Mouse (Mus musculus) midbrain, embryonic 11.5 days (tissue): Measurements from ENCODE around the gene Ruvbl1. TPM values are rescaled to one million over a fixed set of nuclear protein-coding genes. Genes with fewer than 3 reads are reported as not detected.
A peak's percentile ranks its signal among the peaks of the same experiment; 100 is the strongest.

ENCODE experiments used
- ATAC-seq: fragments of 200-750 bp; cut with Nextera tagmentation; 2 replicates; pipeline ENCODE4 v1.8.0; 2017; ENCODE audit warnings: moderate TSS enrichment, moderate library complexity; ENCODE audit not compliant: low FRiP score
- DNase-seq: peaks from one replicate; pipeline ENCODE4 v3.0.0; 2015; ENCODE audit warnings: low spot score; ENCODE audit errors: missing footprints
- H3K27ac ChIP-seq: fragments of 300-500 bp; sonication (generic); 2 replicates; pipeline ENCODE4 v1.5.1; 2014; ENCODE audit warnings: low read depth, low read length
- H3K27me3 ChIP-seq: fragments of 300-500 bp; sonication (generic); 2 replicates; pipeline ENCODE4 v1.6.1; 2014; ENCODE audit warnings: mild to moderate bottlenecking, low read length, moderate library complexity, mixed read lengths; ENCODE audit not compliant: control insufficient read depth, insufficient read depth
- H3K36me3 ChIP-seq: fragments of 300-500 bp; sonication (generic); 2 replicates; pipeline ENCODE4 v1.6.1; 2014; ENCODE audit warnings: mild to moderate bottlenecking, low read length, moderate library complexity, mixed read lengths; ENCODE audit not compliant: control insufficient read depth, insufficient read depth
- H3K4me1 ChIP-seq: fragments of 300-500 bp; sonication (generic); 2 replicates; pipeline ENCODE4 v1.6.1; 2014; ENCODE audit warnings: low read length; ENCODE audit not compliant: control insufficient read depth, insufficient read depth
- H3K4me2 ChIP-seq: fragments of 300-500 bp; sonication (generic); 2 replicates; pipeline ENCODE4 v1.6.1; 2014; ENCODE audit warnings: mild to moderate bottlenecking, moderate library complexity
- H3K4me3 ChIP-seq: fragments of 300-500 bp; sonication (generic); 2 replicates; pipeline ENCODE4 v1.5.1; 2014; ENCODE audit warnings: low read depth, low read length
- H3K9ac ChIP-seq: fragments of 300-500 bp; sonication (generic); 2 replicates; pipeline ENCODE4 v1.6.1; 2014; ENCODE audit warnings: low read length
- H3K9me3 ChIP-seq: fragments of 300-500 bp; sonication (generic); 2 replicates; pipeline ENCODE4 v1.6.1; 2016; ENCODE audit warnings: low read length; ENCODE audit not compliant: control insufficient read depth
- WGBS: fragments of 180-500 bp; shearing (Covaris S2); extraction: QIAGEN DNeasy Blood & Tissue Kit; methylation state at CpG from one replicate; pipeline ENCODE4 v1.1.7; 2014; 5-methylcytosine and 5-hydroxymethylcytosine counted together
- polyA plus RNA-seq: library from polyadenylated mRNA; unstranded; fragments of >200 nt; fragmentation: Nextera tagmentation; extraction: Ambion mirVana; gene quantifications from 2 replicates; pipeline ENCODE4 v1.2.1, GENCODE M21; 2014

Gene Ruvbl1
- polyA plus RNA-seq, 1 experiment from 2014 or later, result 164 TPM

DNA sequence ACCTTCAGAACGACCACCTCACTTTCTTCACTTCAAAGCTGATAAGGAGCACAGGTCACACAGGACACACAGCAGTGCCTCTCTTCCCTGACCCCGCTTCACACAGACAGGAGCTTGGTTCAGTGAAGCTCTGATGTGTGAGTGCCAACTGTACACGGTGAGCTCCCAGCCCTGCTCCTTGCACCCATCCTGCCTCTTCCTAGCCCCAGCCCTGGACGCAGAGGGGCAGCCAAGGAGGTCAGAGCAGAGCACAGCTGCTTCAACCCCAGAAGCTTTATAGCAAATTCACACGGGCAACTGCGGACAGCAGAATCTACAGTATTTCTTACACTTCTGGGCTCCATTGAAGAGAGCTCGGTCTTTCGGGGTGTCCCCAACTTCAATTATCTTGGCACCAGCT, 48.8 kb downstream of the Ruvbl1 start:
- H3K9ac ChIP-seq, result no peak overlapping the region
- no peak overlapping the region for H3K4me2 ChIP-seq
- WGBS, result 92% methylated on average over 8 of the region's 8 CpGs
- H3K4me1 ChIP-seq, result peaks cover 10% of the 10 kb centered on the region
- H3K27me3 ChIP-seq, result no peaks in the 10 kb centered on the region
- no peaks in the 10 kb centered on the region for H3K9me3 ChIP-seq
- no peak overlapping the region for H3K4me3 ChIP-seq
- no peak for DNase-seq
- no peak overlapping the region for H3K27ac ChIP-seq
- peaks cover 43% of the 10 kb centered on the region for H3K36me3 ChIP-seq
- no peak for ATAC-seq

DNA sequence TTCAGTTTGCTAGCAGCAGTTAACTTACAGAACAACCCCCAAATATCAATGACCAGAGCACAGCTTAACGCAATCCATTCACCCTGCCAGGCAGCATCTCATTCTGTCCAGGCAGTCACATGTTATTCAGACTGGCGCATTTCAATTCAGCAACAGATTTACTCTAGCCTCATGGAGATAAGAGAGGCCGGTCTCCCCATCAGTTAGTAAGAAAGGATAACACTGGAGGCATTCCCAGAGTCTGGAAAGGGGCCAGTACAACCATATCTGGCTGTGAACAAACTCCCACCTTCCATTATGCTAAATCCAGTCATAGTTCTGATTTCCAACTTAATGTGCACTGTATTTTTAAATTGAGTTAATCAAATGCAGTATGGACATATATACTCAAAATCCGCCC, 49.3 kb downstream of the Ruvbl1 start:
- Histone ChIP-seq H3K4me3 (no peak overlapping the region), H3K9ac (no peak overlapping the region), H3K27me3 (no peaks in the 10 kb centered on the region), H3K9me3 (no peaks in the 10 kb centered on the region), H3K4me1 (peaks cover 10% of the 10 kb centered on the region), H3K27ac (no peak overlapping the region), H3K4me2 (no peak overlapping the region), H3K36me3 (peaks cover 42% of the 10 kb centered on the region)
- WGBS, result 88% methylated on average over 4 of the region's 4 CpGs
- DNase-seq, result no peak
- no peak for ATAC-seq

DNA sequence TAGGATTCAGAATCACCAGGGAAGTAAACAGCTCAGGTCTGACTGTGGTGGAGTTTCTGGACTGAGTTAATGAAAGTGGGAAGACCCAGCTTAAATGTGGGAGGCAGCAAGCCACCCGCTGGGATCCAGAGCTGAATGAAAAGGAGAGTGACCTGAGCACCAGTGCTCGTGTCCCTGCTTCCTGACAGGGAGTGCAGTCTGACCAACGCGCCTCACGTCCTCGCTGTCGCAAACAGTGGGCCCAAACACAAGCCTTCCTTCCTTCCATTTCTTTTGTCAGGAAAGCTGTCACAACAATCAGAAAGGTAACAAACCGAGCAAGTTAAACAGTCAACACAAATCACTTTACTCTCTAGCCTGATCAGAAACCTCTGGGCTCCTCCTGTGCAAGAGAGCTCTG, 50.8 kb downstream of the Ruvbl1 start:
- no peak overlapping the region for H3K27ac ChIP-seq
- peaks cover 12% of the 10 kb centered on the region for H3K4me1 ChIP-seq
- no peaks in the 10 kb centered on the region for H3K27me3 ChIP-seq
- no peak for ATAC-seq
- H3K4me3 ChIP-seq, result no peak overlapping the region
- no peak overlapping the region for H3K9ac ChIP-seq
- 91% methylated on average over 8 of the region's 8 CpGs for WGBS
- DNase-seq, result no peak
- no peak overlapping the region for H3K4me2 ChIP-seq
- no peaks in the 10 kb centered on the region for H3K9me3 ChIP-seq
- H3K36me3 ChIP-seq, result peaks cover 31% of the 10 kb centered on the region

DNA sequence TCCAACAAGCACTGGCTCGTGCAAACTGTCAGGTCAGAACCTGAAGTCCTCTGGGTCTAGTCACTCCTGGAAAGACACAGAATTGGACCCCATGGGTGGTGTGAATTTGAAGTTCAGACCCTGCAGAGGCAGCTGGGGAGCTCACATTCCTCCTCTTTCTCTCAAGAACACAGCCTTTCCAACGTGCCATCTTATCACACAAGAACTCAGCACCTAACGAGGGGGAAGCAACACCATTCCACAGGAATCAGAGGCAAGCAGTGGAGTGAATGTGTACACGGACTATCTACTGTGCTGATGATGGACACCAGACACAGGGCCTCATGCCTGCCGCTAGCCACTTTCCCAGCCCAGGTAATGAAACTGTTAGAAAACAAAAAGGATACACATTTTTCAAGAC, 51.5 kb downstream of the Ruvbl1 start:
- WGBS, result 75% methylated on average over 5 of the region's 5 CpGs
- Histone ChIP-seq H3K9me3 (no peaks in the 10 kb centered on the region), H3K4me1 (peaks cover 12% of the 10 kb centered on the region), H3K36me3 (peaks cover 31% of the 10 kb centered on the region), H3K27me3 (no peaks in the 10 kb centered on the region), H3K4me3 (no peak overlapping the region), H3K9ac (no peak overlapping the region), H3K4me2 (no peak overlapping the region), H3K27ac (no peak overlapping the region)
- no peak for ATAC-seq
- DNase-seq, result no peak

DNA sequence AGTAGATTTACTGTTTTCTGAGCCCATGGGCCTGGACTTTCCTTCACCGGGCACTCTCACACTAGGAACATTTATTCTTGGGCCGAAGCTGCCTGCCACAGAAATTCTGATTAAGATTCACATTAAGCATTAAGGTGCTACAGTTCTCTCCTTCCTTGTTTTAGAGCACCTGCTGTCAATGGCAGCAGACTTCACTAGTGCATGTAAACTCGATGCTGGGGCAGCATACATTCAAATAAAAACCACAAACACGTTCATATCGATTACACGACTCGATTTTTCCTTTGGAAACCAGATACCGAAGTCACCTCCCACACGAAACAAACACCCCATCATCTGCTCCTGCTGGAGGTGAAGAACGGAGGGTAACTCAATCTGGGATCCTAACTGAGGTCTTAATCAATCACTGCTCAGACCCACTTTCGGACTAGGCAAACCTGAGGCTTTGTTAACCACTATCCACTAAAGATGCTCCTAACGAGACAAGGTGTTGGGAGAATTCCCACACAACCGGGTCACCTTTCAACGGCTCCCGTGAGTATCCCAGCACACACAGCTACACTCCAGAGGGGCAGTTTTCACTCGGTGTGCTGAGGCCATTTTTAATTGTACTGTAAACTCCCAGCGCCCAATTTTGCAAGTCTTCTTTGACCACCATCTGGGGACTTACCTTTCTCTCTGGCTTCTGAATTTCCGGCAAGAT, 52.6 kb downstream of the Ruvbl1 start:
- Histone ChIP-seq H3K9ac (peak overlapping the region; percentile 93), H3K4me2 (peak overlapping the region; percentile 77), H3K27me3 (no peaks in the 10 kb centered on the region), H3K27ac (peak overlapping the region; percentile 42; the same call in 1 of the 2 replicates), H3K9me3 (no peaks in the 10 kb centered on the region), H3K36me3 (peaks cover 21% of the 10 kb centered on the region), H3K4me1 (peaks cover 12% of the 10 kb centered on the region), H3K4me3 (peak overlapping the region; percentile 87)
- WGBS, result 20% methylated on average over 18 of the region's 18 CpGs
- peak; percentile 91 for DNase-seq
- no peak for ATAC-seq

DNA sequence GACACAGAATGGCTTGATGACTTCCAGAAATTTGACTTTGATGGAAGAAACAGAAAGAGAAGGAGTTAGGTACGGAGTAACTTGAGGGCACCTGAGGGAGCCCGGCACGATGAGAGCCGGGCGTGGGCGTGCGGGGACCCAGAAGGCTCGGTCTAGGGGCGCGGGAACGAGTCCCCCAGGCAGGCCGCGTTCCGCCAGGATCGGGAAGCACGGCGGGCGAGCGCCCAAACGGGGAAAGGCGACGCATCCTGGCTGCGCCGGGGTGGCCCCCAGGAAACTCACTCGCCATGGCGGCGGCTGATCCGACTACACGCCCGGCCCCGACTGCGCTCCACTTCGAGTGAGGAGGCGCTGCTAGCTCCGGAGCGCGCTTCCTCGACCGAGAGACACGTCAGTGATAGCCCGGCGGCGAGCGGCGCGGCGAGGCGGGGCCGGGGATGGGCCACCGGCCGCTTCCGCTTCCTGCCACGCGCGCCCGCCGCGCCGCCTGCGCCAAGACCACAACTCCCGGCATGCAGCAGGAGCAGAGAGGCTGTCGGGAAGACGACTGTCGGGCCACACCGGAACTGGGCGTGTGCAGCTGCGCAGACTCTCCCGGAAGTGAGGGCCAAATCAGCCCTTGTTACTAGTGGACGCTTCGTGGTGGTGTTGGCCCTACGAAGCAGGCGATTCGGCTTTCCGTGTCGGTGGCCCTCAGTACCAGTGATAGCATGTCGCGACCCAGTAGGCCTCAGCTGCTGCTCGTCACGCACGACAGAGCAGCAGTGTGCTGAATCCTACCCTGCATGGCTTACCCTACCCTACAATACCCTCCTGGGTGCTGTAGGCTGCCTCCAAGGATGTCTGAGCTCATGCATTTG, 53.4 kb downstream of the Ruvbl1 start, which contains the start of gene Sec61a1:
Gene Sec61a1 (minus strand): TSS at position 502 of the 860 bp plus-strand sequence.
- Histone ChIP-seq H3K27ac (peak within 1 kb of the TSS; percentile 70), H3K4me3 (peak within 1 kb of the TSS; percentile 87), H3K9ac (peak within 1 kb of the TSS; percentile 93), H3K4me2 (peak within 1 kb of the TSS; percentile 77), H3K4me1 (peaks cover 12% of the 10 kb centered on the region), H3K36me3 (peaks cover 21% of the 10 kb centered on the region), H3K9me3 (no peaks in the 10 kb centered on the region), H3K27me3 (no peaks in the 10 kb centered on the region)
- ATAC-seq, result peak; percentile 98
- DNase-seq, result peak; percentile 99
- WGBS, result under 1% methylated on average over 62 of the region's 80 CpGs

DNA sequence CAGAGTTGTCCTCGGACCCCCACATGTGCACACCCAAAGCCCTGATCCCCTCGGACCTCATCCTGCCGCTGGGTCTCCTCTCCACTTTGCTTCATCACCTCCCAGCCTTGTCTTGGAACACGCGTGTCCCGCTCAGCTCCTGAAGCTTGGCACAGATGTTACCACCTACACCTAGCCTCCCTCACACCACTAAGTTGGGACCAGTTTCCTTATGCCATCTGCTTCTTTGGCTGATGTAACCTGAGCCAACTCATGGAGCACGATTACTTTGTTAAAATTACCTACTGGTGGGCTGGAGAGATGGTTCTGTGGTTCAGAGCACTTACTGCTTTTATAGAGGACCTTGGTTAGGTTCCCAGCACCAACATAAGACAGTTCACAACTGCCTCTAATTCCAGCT, 56.6 kb downstream of the Ruvbl1 start:
- ATAC-seq, result no peak
- H3K27me3 ChIP-seq, result no peaks in the 10 kb centered on the region
- no peaks in the 10 kb centered on the region for H3K9me3 ChIP-seq
- H3K4me1 ChIP-seq, result peaks cover 12% of the 10 kb centered on the region
- WGBS, result 89% methylated on average over 7 of the region's 7 CpGs
- no peak for DNase-seq
- H3K9ac ChIP-seq, result no peak overlapping the region
- no peak overlapping the region for H3K4me3 ChIP-seq
- H3K4me2 ChIP-seq, result no peak overlapping the region
- no peaks in the 10 kb centered on the region for H3K36me3 ChIP-seq
- H3K27ac ChIP-seq, result no peak overlapping the region

DNA sequence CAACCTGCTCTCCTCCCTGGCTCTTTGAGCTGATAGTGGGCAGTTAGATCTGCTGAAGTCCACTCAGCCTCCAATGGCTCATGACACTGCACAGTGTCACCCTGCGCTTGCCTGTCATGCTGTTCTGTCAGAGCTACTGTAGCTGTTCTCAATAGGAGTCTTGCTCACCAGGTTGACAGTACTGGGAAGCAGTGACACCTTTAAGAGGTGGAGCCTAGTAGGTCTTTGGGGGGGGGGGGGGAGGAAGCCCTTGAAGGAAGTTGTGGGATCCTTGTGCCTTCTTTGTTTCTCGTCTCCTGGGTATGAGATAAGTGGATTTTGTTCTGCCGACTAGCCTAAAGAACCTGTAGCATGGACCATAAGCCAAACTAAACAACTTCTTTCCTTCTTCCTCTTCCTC, 57.4 kb downstream of the Ruvbl1 start:
- Histone ChIP-seq H3K27ac (no peak overlapping the region), H3K36me3 (no peaks in the 10 kb centered on the region), H3K9ac (no peak overlapping the region), H3K4me3 (no peak overlapping the region), H3K9me3 (no peaks in the 10 kb centered on the region), H3K27me3 (no peaks in the 10 kb centered on the region), H3K4me1 (peaks cover 6% of the 10 kb centered on the region), H3K4me2 (no peak overlapping the region)
- DNase-seq (no peak), ATAC-seq (no peak)
- WGBS, result 74% methylated on average over 3 of the region's 3 CpGs

DNA sequence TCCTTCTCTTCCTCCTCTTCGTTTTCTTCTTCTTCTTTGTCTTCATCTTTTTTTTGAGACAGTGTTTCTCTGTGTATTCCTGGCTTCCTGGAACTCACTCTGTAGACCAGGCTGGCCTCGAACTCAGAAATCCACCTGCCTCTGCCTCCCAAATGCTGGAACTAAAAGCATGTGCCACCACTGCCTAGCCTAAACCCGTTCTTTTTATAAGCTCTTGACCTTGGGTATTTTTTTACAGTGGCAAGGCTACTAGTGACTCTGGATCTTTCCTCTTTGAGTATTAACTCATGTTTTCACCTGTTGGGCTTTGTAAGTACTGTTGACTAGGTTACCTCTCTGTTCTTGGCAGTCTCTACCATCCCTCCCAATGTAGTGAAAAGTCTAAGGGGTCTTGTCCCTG, 57.8 kb downstream of the Ruvbl1 start:
- ATAC-seq, result no peak
- no peaks in the 10 kb centered on the region for H3K27me3 ChIP-seq
- WGBS, result 78% methylated on average over 3 of the region's 3 CpGs

More for the DNA sequence above, 57.8 kb downstream of the Ruvbl1 start:
- H3K9me3 ChIP-seq, result no peaks in the 10 kb centered on the region
- no peak overlapping the region for H3K4me2 ChIP-seq
- H3K4me1 ChIP-seq, result peaks cover 2% of the 10 kb centered on the region; the same call in 1 of the 2 replicates
- H3K4me3 ChIP-seq, result no peak overlapping the region
- no peaks in the 10 kb centered on the region for H3K36me3 ChIP-seq
- no peak for DNase-seq
- no peak overlapping the region for H3K27ac ChIP-seq
- no peak overlapping the region for H3K9ac ChIP-seq
